Mouse (Mus musculus): ENCODE results near the gene Tgif1.

Tgif1 gene

GRCm38 (mm10) chr17:70850233-70850995 lies 2.9 kb downstream of the Tgif1 start:
- no peak for TF ChIP-seq POU5F1 (IDR thresholded peaks at IDR 0.05; ENCODE audit: borderline replicate concordance, low read length)
- no peak for TF ChIP-seq CTCF (conservative IDR thresholded peaks at IDR 0.05; ENCODE audit: low read length)
- TF ChIP-seq NANOG (IDR thresholded peaks at IDR 0.05; ENCODE audit: borderline replicate concordance, low read length): no peak
- H3K9me3 ChIP-seq (ENCODE audit: low read length): no peaks in the 10 kb centered on the region
- peak overlapping the region; percentile 95 for H3K4me3 ChIP-seq (replicated peaks; ENCODE audit: low read length)
- peaks cover 46% of the 10 kb centered on the region for H3K36me3 ChIP-seq (ENCODE audit: insufficient read depth, low read length)
- H3K4me1 ChIP-seq (replicated peaks; ENCODE audit: low read depth, low read length): peaks cover 42% of the 10 kb centered on the region
- H3K27me3 ChIP-seq (ENCODE audit: insufficient read depth, low read length): no peaks in the 10 kb centered on the region

DNA sequence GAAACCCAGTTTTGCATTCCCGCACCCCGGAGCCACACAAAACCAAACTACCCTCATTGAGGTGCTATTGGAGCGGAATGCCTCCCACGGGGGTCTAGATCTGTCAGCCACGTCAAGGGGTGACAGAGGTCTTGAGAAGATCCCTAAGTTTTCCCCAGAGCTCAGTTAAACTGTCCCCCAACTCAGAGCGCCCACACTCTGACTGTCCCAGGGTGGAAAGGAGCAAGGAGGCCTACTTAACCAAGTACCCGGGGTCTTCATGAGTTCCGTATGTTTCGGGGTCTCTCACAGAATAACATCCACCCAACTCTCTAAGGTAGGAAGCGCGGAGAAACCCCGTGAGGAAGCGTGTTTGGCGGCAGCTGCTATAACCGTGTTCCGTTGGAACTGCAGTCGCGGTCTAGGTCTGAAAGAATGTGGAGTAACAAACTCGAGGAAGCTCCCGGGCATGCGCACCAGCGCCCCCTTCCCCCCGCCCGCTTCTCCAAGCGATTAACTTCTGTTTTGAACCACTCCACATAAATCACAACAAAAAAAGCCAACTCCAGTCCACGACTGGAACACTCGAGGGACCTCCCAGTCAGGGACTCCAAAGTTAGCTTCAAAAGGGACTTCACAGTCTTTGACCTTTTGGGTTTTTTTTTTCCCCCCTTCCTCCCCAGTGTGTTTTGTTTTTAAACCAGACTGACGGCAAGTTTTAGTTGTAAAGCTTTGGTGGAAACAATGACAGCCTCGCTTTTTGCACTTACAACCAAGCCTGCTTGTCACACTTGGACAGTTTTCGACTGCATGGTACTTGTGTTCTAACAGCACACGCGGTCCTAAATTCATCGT lies 3.7 kb downstream of the Tgif1 start:
- Histone ChIP-seq H3K4me1 (replicated peaks; ENCODE audit: low read depth, low read length) (peaks cover 43% of the 10 kb centered on the region), H3K36me3 (ENCODE audit: insufficient read depth, low read length) (peaks cover 49% of the 10 kb centered on the region), H3K4me3 (replicated peaks; ENCODE audit: low read length) (peak overlapping the region; percentile 95), H3K27me3 (ENCODE audit: insufficient read depth, low read length) (no peaks in the 10 kb centered on the region), H3K9me3 (ENCODE audit: low read length) (no peaks in the 10 kb centered on the region)
- TF ChIP-seq CTCF (conservative IDR thresholded peaks at IDR 0.05; ENCODE audit: low read length): no peak
- no peak for TF ChIP-seq POU5F1 (IDR thresholded peaks at IDR 0.05; ENCODE audit: borderline replicate concordance, low read length)
- TF ChIP-seq NANOG (IDR thresholded peaks at IDR 0.05; ENCODE audit: borderline replicate concordance, low read length): no peak

GRCm38 (mm10) chr17:70848511-70849398 lies 4.6 kb downstream of the Tgif1 start:
- H3K4me3 ChIP-seq (replicated peaks; ENCODE audit: low read length): peak overlapping the region; percentile 95
- no peaks in the 10 kb centered on the region for H3K9me3 ChIP-seq (ENCODE audit: low read length)
- H3K4me1 ChIP-seq (replicated peaks; ENCODE audit: low read depth, low read length): peaks cover 44% of the 10 kb centered on the region
- no peaks in the 10 kb centered on the region for H3K27me3 ChIP-seq (ENCODE audit: insufficient read depth, low read length)
- H3K36me3 ChIP-seq (ENCODE audit: insufficient read depth, low read length): peaks cover 54% of the 10 kb centered on the region
- TF ChIP-seq POU5F1 (IDR thresholded peaks at IDR 0.05; ENCODE audit: borderline replicate concordance, low read length): no peak
- TF ChIP-seq NANOG (IDR thresholded peaks at IDR 0.05; ENCODE audit: borderline replicate concordance, low read length): no peak
- no peak for TF ChIP-seq CTCF (conservative IDR thresholded peaks at IDR 0.05; ENCODE audit: low read length)

DNA sequence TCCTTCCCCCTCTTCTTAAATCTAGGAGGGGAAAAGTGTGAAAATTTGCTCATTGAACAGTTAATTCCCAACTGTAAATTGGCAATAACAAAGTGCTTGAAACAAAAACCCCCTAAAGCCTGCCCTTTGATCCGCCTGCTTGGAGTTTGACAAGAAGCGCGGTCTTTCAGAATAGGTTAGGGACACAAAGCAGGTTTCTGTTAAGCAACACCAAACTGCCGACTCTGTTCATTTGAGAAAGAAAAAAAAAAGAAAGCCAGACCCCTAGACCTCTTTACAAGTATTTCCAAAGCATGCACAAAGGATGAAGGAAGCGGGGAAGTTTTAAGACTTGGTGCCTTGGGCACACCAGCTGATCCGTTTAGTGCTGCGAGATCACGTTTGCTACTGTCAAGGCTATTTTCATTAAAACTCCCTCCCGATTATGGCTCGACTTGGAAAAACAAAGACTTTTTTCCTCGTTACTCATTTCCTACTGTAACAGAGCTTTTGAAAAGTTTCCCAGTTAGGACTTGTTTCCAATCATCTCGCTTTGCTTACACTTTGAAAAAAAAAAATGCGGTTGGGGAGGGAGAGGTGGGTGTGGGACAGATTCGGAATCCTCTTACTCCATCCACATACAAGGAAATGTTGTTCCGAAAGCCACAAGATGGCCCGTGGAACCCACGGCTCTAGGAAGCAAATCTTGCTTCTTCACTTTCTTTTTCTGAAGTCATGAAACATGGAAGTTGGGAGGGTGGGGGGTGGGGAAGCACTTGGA lies 5.4 kb downstream of the Tgif1 start:
- H3K4me1 ChIP-seq (replicated peaks; ENCODE audit: low read depth, low read length): peaks cover 52% of the 10 kb centered on the region
- peak overlapping the region; percentile 95 for H3K4me3 ChIP-seq (replicated peaks; ENCODE audit: low read length)

DNA sequence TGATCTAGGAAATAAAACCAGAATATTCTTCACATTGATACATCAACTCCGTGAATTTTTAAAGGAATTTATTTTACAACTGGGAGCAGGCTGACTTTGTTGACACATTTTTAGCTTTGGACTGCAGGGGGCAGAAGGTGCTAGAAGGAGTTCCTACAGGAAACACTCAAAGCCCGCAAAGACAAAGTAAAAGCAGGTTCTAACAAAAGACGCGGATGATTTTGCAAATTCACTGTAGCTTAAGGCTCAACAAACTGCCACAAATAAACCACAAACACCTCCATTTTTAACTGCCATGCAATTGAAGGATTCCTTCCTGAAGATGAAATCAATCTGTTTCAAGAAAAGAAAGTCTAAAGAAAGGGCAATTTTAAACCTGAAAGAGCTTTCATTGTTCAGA lies 6.3 kb downstream of the Tgif1 start:
- peaks cover 60% of the 10 kb centered on the region for H3K4me1 ChIP-seq (replicated peaks; ENCODE audit: low read depth, low read length)
- no peaks in the 10 kb centered on the region for H3K27me3 ChIP-seq (ENCODE audit: insufficient read depth, low read length)
- H3K9me3 ChIP-seq (ENCODE audit: low read length): no peaks in the 10 kb centered on the region
- TF ChIP-seq CTCF (conservative IDR thresholded peaks at IDR 0.05; ENCODE audit: low read length): peak; percentile 33
- TF ChIP-seq NANOG (IDR thresholded peaks at IDR 0.05; ENCODE audit: borderline replicate concordance, low read length): no peak
- H3K36me3 ChIP-seq (ENCODE audit: insufficient read depth, low read length): peaks cover 70% of the 10 kb centered on the region
- H3K4me3 ChIP-seq (replicated peaks; ENCODE audit: low read length): peak overlapping the region; percentile 95

More for the DNA sequence above, 5.4 kb downstream of the Tgif1 start:
- H3K9me3 ChIP-seq (ENCODE audit: low read length): no peaks in the 10 kb centered on the region
- no peaks in the 10 kb centered on the region for H3K27me3 ChIP-seq (ENCODE audit: insufficient read depth, low read length)
- H3K36me3 ChIP-seq (ENCODE audit: insufficient read depth, low read length): peaks cover 62% of the 10 kb centered on the region
- no peak for TF ChIP-seq CTCF (conservative IDR thresholded peaks at IDR 0.05; ENCODE audit: low read length)
- no peak for TF ChIP-seq NANOG (IDR thresholded peaks at IDR 0.05; ENCODE audit: borderline replicate concordance, low read length)
- no peak for TF ChIP-seq POU5F1 (IDR thresholded peaks at IDR 0.05; ENCODE audit: borderline replicate concordance, low read length)

DNA sequence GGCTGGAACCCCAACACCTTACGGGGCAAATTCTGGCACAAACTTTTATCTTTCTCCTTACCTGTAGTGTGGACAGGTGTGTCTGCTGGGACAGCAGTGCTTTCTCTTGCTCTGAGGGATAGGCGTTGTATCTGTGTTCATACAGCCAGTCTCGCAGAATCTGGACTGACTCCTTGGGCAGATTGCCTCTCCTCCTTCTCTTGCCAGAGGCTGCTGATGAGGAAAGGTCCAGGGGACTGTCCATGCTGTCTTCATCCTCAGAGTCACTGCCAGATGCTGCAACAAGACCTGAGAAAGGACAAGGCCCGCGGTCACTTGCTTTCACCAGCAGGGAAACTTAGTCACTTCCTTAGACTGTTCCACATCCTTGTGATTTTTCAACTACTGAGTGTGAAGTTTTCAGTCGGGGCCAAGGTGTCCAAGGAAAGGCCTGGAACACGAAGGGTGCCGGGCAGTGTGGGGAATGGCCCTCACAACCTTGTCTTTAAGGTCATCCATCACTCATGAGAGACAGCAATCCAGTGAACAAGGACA lies 7.2 kb downstream of the Tgif1 start:
- H3K9me3 ChIP-seq (ENCODE audit: low read length): no peaks in the 10 kb centered on the region
- no peak for TF ChIP-seq NANOG (IDR thresholded peaks at IDR 0.05; ENCODE audit: borderline replicate concordance, low read length)
- TF ChIP-seq POU5F1 (IDR thresholded peaks at IDR 0.05; ENCODE audit: borderline replicate concordance, low read length): no peak
- no peak for TF ChIP-seq CTCF (conservative IDR thresholded peaks at IDR 0.05; ENCODE audit: low read length)
- no peaks in the 10 kb centered on the region for H3K27me3 ChIP-seq (ENCODE audit: insufficient read depth, low read length)
- H3K4me1 ChIP-seq (replicated peaks; ENCODE audit: low read depth, low read length): peaks cover 68% of the 10 kb centered on the region
- peak overlapping the region; percentile 95 for H3K4me3 ChIP-seq (replicated peaks; ENCODE audit: low read length)
- peaks cover 78% of the 10 kb centered on the region for H3K36me3 ChIP-seq (ENCODE audit: insufficient read depth, low read length)

GRCm38 (mm10) chr17:70845543-70845942 lies 7.8 kb downstream of the Tgif1 start:
- no peaks in the 10 kb centered on the region for H3K9me3 ChIP-seq (ENCODE audit: low read length)
- peaks cover 72% of the 10 kb centered on the region for H3K4me1 ChIP-seq (replicated peaks; ENCODE audit: low read depth, low read length)
- TF ChIP-seq NANOG (IDR thresholded peaks at IDR 0.05; ENCODE audit: borderline replicate concordance, low read length) (no peak), CTCF (conservative IDR thresholded peaks at IDR 0.05; ENCODE audit: low read length) (no peak), POU5F1 (IDR thresholded peaks at IDR 0.05; ENCODE audit: borderline replicate concordance, low read length) (no peak)
- H3K36me3 ChIP-seq (ENCODE audit: insufficient read depth, low read length): peaks cover 81% of the 10 kb centered on the region
- peak overlapping the region; percentile 95 for H3K4me3 ChIP-seq (replicated peaks; ENCODE audit: low read length)
- H3K27me3 ChIP-seq (ENCODE audit: insufficient read depth, low read length): no peaks in the 10 kb centered on the region
